Mouse (Mus musculus): Measurements from ENCODE around the gene Tdpoz1. TPM values are rescaled to one million over a fixed set of nuclear protein-coding genes. Genes with fewer than 3 reads are reported as not detected.
"Not testable (repeated sequence)": the region's sequence is repeated elsewhere in the genome, so short reads cannot be mapped to it uniquely, and the experiment has no call there.

Gene Tdpoz1
- total RNA-seq (2017), result not detected in 3 replicates

DNA sequence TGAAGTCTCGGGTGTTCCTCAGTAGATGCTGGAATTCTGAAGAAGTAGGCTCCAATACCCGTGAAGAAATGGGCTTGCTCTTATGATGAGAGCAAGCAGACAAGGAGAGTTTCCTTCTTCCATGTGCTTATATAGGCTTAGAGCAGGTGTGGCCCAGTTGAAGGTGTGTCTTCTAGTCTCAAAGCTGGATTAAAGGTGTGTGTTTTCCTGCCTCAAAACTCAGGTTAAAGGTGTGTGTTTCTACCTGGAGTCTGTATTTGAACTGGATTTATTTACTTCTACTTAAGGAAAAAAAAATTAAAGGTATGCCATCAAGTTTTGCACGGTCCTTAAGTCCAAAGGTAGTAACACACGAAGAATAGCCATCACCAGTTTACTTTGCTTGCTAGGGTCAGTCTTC, at the start of gene Tdpoz1:
TSS of gene Tdpoz1 (minus strand) at position 101 of the 400 bp plus-strand sequence.
- ATAC-seq (replicated peaks; ENCODE audit: insufficient number of reproducible peaks, low FRiP score, low TSS enrichment, poor library complexity, severe bottlenecking), result not testable (repeated sequence)

DNA sequence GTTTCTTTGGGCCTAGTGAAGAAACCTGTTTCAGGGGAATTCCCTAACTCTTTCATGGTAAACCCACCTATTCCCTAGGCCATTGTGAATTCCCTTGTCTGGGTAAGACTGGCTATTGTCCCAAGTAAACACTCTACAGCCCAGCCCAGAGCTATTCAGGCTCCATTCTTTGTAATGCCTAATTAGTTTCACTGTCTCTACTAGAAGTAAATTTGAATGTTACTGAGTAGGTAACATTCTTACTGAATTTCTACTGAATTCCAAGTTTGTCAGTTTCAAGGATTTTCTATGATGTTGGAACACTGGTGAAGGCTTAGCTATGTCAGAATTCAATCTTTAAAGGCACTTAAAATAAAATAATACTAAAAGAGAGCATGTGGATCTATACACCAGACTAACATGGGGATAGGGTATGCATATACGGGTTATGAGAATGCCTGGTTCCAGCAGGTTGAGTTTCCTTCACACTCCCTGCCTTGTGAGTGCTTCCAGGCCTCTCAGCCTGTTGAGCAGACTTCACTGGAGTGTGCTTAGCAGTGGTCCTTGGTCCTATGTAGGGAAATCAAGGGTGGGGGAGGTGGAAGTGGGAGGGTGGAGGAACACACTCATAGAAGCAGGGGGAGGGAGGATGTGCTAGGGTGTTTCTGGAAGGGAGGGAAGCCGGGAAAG, 33.0 kb upstream of the Tdpoz1 start:
- ATAC-seq (replicated peaks; ENCODE audit: insufficient number of reproducible peaks, low FRiP score, low TSS enrichment, poor library complexity, severe bottlenecking), result not testable (repeated sequence)

DNA sequence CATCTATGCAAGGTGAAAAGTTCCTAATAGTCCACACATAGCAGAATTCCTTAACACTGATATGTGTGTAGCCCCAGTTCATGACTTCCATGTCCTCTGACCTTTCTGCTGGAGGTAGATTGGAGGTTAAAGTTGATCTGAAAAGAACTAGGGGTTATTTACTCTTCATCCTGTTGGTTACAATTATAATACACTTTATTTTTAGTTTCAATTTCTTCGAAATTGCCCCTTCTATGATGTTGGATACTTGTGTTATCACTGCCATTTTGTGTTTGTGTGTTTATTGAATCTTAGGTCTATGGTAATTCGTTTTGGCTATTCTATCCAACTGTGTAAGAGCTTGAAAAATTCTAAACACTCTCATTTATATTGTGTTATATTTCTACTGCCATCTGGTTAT, 16.9 kb upstream of the Tdpoz1 start, which contains the start of gene Gm37596:
TSS of gene Gm37596 (minus strand) at position 101 of the 400 bp plus-strand sequence.
- ATAC-seq (replicated peaks; ENCODE audit: insufficient number of reproducible peaks, low FRiP score, low TSS enrichment, poor library complexity, severe bottlenecking), result not testable (repeated sequence)

DNA sequence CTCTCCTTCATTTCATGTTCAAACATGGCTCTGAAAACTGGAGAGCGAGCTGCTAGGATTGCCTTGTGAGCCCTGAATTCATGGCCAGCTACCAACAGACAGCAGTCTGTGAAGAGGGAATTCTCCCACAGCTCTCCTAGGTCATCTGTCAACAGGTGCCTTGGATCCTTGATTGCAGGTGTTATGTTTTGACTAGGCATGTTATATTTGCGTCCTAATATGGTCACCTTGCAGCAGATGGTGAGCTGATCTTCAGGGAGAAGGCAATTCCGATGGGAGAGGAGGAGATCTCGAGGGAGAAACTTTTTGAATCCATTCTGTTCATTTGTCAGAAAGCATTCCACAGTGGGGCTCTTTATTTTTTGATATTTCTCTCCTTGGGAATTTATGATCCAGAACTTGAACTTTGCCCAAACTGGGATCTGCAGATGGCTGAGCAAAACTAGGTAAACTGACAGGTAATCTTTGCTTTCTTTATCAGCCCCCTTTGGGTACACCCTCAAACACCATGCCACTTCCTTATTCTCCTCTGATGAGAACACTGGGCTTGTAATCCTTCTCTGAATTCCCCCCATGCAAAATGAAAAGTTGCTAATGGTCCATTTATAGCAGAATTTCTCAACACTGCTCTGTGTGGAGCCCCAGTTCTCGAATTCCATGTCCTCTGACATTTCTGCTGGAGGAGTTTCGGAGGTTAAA, 5.2 kb downstream of the Tdpoz1 start:
- ATAC-seq (replicated peaks; ENCODE audit: insufficient number of reproducible peaks, low FRiP score, low TSS enrichment, poor library complexity, severe bottlenecking), result not testable (repeated sequence)

DNA sequence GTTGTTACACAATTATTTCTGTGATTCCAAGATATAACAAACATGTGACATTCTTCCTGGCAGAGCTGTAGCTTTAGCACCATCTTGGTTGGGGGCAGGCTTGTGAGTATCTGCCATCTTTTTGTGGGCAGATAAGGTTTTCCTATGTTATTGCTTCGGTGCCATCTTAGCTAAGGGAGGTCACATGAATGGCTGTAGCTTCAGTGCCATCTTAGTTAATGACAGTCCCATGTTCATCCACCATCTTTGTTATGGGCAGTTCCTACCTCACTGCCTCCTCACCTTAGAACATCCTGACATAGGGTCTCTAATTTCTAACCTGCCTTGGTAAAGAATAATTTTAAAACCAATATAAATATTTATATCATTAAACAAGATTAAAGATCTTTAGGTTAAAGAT, 21.9 kb downstream of the Tdpoz1 start:
- no peak for ATAC-seq (replicated peaks; ENCODE audit: insufficient number of reproducible peaks, low FRiP score, low TSS enrichment, poor library complexity, severe bottlenecking)

DNA sequence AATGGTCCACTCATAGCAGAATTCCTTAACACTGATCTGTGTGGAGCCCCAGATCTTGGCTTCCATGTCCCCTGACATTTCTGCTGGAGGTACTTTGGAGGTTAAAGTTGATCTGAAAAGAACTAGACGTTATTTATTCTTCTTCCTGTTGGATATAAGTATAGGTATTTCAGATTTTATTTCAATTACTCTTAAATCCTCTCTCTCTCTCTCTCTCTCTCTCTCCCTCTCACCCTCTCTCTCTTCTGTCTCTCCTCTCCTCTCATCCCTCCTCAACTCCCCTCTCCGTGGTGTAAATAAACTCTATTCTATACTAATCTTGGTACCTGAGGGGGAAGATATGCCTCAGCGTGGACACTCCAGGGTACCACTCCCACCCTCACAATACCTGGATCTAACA, 23.5 kb downstream of the Tdpoz1 start, which contains the start of gene Tdpoz2:
TSS of gene Tdpoz2 (minus strand) at position 101 of the 400 bp plus-strand sequence.
- ATAC-seq (replicated peaks; ENCODE audit: insufficient number of reproducible peaks, low FRiP score, low TSS enrichment, poor library complexity, severe bottlenecking), result no peak

DNA sequence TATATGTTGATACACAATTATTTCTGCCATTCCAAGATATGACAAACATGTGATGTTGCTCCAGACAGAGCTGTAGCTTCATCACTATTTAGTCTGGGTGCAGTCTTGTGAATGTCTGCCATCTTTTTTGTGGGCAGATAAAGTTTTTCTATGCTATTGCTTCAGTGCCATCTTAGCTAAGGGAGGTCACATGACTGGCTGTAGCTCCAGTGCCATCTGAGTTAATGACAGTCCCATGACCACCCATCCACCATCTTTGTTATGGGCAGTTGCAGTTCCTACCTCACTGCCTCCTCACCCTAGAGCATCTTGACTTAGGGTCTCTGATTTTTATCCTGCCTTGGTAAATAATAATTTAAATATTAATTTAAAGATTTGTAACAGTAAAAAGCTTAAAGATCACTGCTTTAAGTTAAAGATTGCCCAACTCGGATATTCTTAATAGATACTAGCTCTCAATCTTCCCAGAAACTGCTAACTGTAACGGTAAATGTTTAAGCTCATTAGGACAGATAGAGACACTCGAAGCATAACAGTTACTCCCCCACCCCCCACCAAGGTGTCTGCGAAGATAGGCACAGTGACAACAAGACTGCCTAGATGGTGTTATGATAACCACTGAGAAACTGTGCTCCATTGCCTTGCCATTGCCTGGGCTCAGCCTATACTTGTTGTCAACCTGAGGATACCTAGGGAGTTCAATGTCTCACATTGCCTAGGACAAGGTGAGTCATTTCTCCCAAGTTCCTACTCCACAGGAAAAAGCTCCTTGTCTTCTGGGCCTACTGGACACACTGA, 45.0 kb downstream of the Tdpoz1 start:
- ATAC-seq (replicated peaks; ENCODE audit: insufficient number of reproducible peaks, low FRiP score, low TSS enrichment, poor library complexity, severe bottlenecking), result not testable (repeated sequence)

Other genes with a start within 250 kb of the Tdpoz1 start
- gene Tchh, start 234.0 kb downstream of the Tdpoz1 start, total RNA-seq (2017), result 0.29 to 0.32 TPM in 2 of 3 replicates, not detected in the other
- gene Tchhl1, start 207.6 kb downstream of the Tdpoz1 start, total RNA-seq (2017), result not detected in 3 replicates
- 59.1 to 65.2 TPM (median 61.9 TPM) in 3 replicates for gene S100a11, start 155.8 kb downstream of the Tdpoz1 start, total RNA-seq (2017)
- gene S100a10, start 121.2 kb downstream of the Tdpoz1 start, total RNA-seq (2017), result 811 to 1,204 TPM (median 873 TPM) in 3 replicates
- gene Tdpoz2, start 23.6 kb downstream of the Tdpoz1 start, total RNA-seq (2017), result not detected in 3 replicates
- gene Gm37596, start 16.8 kb upstream of the Tdpoz1 start, total RNA-seq (2017), result not detected in 3 replicates
- not detected in 3 replicates for gene Gm5773, start 96.7 kb upstream of the Tdpoz1 start, total RNA-seq (2017)
- not detected in 3 replicates for gene Tdpoz4, start 120.1 kb upstream of the Tdpoz1 start, total RNA-seq (2017)
- gene Tdpoz3, start 149.7 kb upstream of the Tdpoz1 start, total RNA-seq (2017), result not detected in 3 replicates

Data from monocyte, adult 5-6 weeks (primary cell).